Mouse (Mus musculus): ENCODE results near the gene Casc4.

The Casc4 gene

GRCm38 (mm10) chr2:121866632-121867050 is at the start of gene Casc4:
Gene Casc4, plus strand, starts transcription at chr2:121866970.
- peak; percentile 79 for DNase-seq

- DNase-seq: no peak
Observed at GRCm38 (mm10) chr2:121821787-121822186, 45.0 kb upstream of the Casc4 start.

GRCm38 (mm10) chr2:121824653-121825052 is 42.1 kb upstream of the Casc4 start:
- no peak for DNase-seq

GRCm38 (mm10) chr2:121826189-121826588 is 40.6 kb upstream of the Casc4 start:
- DNase-seq: no peak

GRCm38 (mm10) chr2:121828411-121828810 is 38.4 kb upstream of the Casc4 start:
- DNase-seq: no peak

GRCm38 (mm10) chr2:121832484-121832894 is 34.3 kb upstream of the Casc4 start:
- DNase-seq: peak; percentile 55

- peak; percentile 14 for DNase-seq
Observed at GRCm38 (mm10) chr2:121834926-121835325, 31.8 kb upstream of the Casc4 start.

GRCm38 (mm10) chr2:121841453-121841852 is 25.3 kb upstream of the Casc4 start:
- no peak for DNase-seq

GRCm38 (mm10) chr2:121842249-121842648 is 24.5 kb upstream of the Casc4 start:
- DNase-seq: no peak

GRCm38 (mm10) chr2:121846050-121846449 is 20.7 kb upstream of the Casc4 start:
- DNase-seq: peak; percentile 43

- no peak for DNase-seq
Observed at GRCm38 (mm10) chr2:121852045-121852444, 14.7 kb upstream of the Casc4 start.

GRCm38 (mm10) chr2:121853974-121854373 is 12.8 kb upstream of the Casc4 start:
- DNase-seq: no peak

GRCm38 (mm10) chr2:121859380-121859980 is 7.3 kb upstream of the Casc4 start:
- DNase-seq: peak; percentile 17

GRCm38 (mm10) chr2:121866071-121866601 is 634 bp upstream of the Casc4 start:
- peak; percentile 46 for DNase-seq

GRCm38 (mm10) chr2:121867051-121867928 is 520 bp downstream of the Casc4 start:
- peak; percentile 26 for DNase-seq

- no peak for DNase-seq
Observed at GRCm38 (mm10) chr2:121879506-121879905, 12.7 kb downstream of the Casc4 start.

- no peak for DNase-seq
Observed at GRCm38 (mm10) chr2:121885509-121886106, 18.8 kb downstream of the Casc4 start.

GRCm38 (mm10) chr2:121886406-121886805 is 19.6 kb downstream of the Casc4 start:
- no peak for DNase-seq

GRCm38 (mm10) chr2:121888720-121889497 is 22.1 kb downstream of the Casc4 start:
- no peak for DNase-seq

- DNase-seq: no peak
Observed at GRCm38 (mm10) chr2:121895261-121895660, 28.5 kb downstream of the Casc4 start.

GRCm38 (mm10) chr2:121896825-121897224 is 30.1 kb downstream of the Casc4 start:
- no peak for DNase-seq

GRCm38 (mm10) chr2:121909975-121910374 is 43.2 kb downstream of the Casc4 start:
- DNase-seq: no peak

All from right cerebral cortex, adult 18-20 months (tissue).